Mouse (Mus musculus) c-Kit-positive CD71-positive TER-119-positive erythroid progenitor cells, embryonic 14.5 days (primary cell): ENCODE measurements around the gene Ugt1a6a.

Source experiments
- DNase-seq: peaks from one replicate; pipeline ENCODE4 v3.0.0-alpha.2; 2013; ENCODE audit warnings: low spot score

Ugt1a6a gene

GRCm38 (mm10) chr1:88250023-88250422 is 115.4 kb downstream of the Ugt1a6a start:
- DNase-seq, result no peak

DNA sequence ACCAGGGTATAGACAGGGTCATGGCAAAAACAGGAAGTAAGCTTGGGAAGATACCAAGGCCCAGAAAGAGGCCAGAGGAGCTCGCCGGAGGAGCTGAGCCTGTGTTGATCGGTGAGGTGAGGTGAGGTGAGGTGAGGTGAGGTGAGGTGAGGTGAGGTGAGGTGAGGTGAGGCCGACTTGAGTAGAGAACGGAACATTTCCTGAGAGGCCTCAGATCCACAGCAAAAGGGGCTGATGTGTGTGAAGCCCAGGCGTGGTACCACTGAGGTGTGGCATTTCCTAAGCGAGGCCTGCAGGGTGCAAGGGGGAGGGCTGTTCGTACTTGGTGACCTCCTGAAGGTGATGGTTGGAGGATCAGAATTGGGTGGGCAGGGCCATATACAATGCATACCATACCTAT is 118.5 kb downstream of the Ugt1a6a start:
- no peak for DNase-seq

DNA sequence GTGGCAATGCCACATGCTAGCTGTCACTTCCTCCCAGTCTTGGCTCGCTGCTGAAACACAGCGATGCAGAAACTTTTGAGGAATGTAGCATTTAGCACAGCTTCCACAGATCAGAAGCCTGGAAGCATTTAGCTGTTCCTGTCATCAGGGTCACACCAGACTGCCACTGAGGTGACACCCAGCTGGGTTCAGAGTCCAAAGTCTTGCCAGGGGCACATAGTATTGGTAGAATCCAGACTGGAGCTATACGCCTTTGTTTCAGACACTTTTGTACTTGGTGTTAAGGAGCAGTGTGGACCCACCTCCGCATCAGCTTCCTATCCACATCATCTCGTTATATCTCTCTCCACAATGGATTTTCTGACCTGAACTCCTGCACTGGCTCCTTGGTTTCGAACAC is 118.9 kb downstream of the Ugt1a6a start:
- DNase-seq, result no peak

DNA sequence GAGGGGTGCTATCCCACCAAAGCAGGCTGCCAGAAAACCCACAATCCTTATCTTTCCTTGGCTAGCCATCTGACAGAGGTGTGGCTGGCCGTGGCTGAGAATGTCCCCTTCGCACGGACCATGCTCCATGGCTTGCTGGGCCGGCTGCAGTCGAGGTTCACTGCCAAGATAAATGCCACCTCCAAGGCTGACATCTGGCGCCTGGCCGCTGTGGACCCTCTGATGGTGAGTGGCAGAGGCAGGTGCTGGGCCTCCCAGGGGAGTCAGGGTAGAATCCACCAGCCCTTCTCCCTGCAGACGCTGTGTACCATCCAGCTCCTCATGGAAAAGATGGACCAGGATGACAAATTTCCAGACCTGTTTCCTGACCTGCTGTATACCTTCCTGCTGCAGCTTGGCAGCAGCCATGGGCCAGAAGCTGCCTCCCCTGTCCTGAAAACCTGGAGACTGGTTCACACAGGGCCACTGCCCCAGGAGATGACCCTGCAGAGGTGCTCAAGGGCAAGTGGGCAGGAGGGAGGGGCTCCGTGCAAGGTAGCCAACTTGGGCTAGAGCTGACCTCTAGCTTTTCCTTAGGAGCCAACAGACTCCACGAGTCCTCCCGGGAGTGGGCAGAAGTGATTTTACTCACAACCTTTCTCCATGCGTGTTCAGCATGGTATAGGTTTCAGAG is 120.3 kb downstream of the Ugt1a6a start:
- no peak for DNase-seq

GRCm38 (mm10) chr1:88255466-88255857 is 120.9 kb downstream of the Ugt1a6a start:
- no peak for DNase-seq

DNA sequence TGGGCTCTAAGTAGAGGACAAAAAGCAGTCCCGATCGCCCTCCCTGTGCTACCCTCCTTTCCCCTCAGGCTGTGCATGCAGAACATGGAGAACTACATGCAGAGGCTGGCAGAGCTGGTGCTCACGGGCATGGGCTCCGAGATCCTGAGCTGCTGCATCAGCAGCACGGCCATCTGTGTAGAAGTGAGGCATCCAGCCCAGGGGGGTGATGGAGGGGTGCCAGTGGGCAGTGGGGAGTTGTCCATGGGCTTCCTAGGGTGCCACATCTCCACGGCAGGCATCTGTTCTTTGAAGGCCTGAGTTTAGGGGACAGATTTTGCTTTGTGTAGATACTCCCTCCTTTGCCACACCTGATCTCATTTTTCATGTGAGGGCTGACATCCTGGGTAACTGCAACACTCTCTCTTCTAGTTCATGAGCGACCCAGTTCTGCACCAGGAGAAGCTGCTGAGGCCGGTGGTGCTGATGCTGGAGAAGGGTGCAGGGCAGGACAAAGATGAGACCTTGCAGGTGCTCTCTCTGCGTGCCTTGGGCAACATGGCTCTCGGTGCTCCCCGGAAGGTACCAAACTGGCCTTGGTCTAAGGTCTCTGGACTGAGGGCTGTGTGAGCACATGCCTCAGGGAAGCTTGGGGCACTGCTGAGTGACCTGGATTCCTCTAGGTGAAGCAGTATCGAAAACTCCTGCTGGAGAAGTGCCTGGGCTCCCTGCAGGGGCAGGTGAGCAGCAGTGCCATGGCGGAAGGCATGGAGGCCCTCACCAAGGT is 121.6 kb downstream of the Ugt1a6a start:
- DNase-seq, result no peak

- no peak for DNase-seq
These were observed 122.5 kb downstream of the Ugt1a6a start for GRCm38 (mm10) chr1:88256886-88257663.

GRCm38 (mm10) chr1:88257681-88258080 is 123.1 kb downstream of the Ugt1a6a start:
- DNase-seq, result no peak

DNA sequence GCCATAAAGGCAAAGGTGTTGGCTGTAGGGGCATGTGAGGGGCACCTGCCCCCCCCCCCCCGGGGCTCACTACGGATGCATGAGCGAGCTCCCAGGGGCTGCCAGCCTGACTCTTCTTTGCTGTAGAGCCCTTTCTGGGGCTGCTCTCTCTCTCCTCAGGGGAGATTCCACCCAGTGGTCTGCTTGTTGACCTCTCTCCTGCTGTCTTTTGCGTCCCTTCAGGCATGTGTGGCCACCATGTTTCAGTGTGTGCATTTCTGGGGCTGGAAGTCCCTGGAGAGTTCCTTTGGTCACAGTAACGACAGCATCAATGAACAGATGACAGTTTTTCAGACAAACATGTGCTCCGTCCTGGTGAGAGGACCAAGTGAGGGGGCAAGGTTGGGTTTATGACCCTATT is 123.8 kb downstream of the Ugt1a6a start:
- DNase-seq, result no peak

DNA sequence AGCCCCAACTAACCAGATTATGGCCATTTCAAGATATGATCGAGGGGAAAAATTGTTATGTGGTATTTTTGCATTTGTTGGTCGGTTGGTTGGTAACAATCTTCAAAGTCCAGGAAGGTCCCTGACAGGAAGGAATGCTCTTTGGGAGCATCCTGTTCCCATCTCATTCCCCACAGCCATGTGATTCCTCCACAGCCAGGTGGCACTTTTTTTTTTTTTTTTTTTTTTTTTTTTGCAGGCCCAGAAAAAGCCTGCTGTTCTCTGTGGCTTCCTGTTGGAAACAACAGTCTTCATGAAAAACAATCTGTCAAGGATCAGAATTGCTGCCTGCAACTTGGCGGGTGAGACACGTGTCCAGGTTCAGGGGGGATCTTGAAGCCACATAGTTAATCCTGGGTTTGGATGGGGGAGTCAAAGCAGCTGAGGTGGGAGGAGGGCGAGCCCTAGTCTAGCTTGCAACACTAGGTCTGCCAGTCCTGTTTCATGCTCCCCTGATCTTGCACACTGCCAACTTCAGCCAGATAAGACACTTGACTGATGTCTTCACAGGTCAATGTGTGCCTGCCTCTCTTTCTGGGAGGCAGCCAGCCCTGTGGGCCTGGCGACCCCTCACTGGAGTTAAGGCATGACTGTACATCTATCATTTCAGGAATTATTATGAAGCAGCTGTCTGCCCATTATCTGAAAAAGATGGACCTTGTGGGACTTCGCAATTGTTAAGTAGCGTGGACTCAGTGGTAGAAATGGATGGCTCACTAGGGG is 124.5 kb downstream of the Ugt1a6a start:
- no peak for DNase-seq

DNA sequence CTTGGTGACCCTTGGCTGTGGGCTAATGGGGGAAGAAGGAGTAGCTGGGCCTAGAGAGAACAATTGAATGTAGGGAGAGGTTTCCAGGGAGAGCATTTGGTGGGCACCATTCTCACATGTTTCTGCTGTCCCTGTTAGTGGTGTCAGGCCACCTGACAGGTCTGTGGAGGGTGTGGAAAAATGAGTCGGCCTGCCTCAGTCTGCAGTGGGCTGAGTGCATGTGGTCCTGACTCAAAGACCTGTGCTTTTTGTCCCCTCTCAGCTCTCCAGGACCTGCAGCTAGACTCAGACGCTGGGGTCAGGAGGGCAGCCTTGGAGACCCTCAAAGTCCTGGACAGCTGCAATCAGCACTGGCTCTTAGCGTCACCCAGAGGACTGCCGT is 125.0 kb downstream of the Ugt1a6a start:
- no peak for DNase-seq

DNA sequence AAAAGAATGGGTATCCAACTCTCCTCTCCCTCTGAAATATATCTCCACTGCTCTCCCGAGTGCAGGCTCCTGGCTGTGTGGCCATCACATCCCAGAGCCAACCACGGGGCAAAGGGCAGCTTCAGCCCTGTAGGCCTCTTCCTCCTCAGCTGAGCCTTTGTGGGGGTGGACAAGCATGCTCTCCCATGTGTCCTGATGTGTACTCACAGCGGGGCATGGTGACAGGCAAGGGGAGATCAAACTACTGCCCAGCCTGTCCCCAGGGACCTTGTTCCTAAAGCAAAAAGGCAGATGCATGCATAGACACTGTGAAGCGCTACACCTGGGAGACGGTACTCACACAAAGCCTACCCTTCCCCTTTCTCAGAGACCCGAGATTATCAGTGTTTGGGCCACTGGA is 125.5 kb downstream of the Ugt1a6a start:
- DNase-seq, result no peak

- DNase-seq, result no peak
These were observed 126.2 kb downstream of the Ugt1a6a start for GRCm38 (mm10) chr1:88260604-88261377.

- DNase-seq, result no peak
These were observed 127.1 kb downstream of the Ugt1a6a start for GRCm38 (mm10) chr1:88261706-88262105.

DNA sequence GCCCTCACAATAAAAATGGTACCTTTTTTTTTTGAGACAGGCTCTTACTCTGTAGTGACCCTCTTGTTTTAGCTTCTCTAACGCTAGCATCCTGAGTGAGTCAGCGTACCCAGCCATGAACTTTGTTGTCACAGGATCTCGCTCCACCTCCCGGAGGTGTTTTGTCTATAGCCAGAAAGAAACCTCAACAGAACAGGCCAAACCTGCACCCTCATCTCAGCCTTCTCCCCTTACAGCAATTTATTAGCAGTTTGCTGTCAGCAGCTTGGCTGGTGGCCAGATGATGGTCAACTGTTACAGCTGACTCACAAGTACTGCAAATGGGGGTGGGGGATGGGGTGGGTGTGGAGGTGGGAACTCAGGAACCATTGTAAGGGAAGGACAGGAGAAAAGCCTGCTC is 127.6 kb downstream of the Ugt1a6a start:
- DNase-seq, result no peak

GRCm38 (mm10) chr1:88262961-88263360 is 128.4 kb downstream of the Ugt1a6a start:
- DNase-seq, result no peak

DNA sequence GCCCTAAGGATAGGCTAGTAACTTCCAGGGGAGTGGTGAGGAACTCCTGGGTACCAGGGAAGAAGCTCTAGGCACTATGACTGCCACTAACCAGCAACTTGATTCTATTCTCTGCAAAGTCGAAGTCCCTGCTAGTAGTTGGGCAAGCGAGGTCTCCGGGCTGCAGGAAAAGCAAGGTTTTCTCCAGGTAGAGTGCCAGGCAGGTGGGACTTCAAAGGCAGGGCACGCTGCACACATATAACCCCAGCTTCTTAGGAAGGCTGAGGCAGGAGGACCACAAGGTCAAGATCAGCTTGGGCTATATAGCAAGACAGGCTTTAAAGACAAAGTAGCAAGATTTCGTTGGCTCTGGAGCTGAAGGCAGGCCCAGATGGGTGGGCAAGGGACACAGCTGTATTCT is 129.2 kb downstream of the Ugt1a6a start:
- no peak for DNase-seq

DNA sequence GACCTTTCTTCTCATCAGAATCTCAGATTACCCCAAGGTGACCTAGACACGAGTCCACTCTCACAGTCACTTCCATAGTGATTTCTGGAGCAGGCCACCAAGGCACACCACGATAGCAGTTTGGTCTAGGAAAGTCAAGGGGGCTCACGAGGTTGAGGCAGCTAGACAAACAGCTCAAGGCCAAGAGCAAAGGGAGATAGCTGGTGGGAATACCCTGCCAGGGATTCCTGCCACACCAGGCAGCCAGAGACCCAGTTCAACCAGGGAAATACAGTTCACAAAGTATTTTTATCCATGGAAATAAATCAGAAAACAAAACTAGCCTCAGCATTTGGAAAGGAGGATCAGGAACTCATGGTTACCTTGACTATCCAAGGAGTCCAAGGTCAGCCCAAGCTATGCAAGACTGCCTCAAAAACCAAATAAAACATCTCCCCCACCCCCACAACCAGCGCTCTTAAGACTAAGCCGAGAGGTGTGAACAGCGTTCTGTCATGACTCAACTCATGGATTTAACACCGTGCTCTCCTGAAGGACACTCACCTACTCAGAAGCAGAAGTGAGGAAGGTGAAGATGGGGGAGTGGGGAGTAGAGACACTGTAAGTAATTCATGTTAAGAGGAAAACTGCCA is 129.7 kb downstream of the Ugt1a6a start:
- no peak for DNase-seq

- no peak for DNase-seq
These were observed 130.2 kb downstream of the Ugt1a6a start for GRCm38 (mm10) chr1:88264869-88265240.

DNA sequence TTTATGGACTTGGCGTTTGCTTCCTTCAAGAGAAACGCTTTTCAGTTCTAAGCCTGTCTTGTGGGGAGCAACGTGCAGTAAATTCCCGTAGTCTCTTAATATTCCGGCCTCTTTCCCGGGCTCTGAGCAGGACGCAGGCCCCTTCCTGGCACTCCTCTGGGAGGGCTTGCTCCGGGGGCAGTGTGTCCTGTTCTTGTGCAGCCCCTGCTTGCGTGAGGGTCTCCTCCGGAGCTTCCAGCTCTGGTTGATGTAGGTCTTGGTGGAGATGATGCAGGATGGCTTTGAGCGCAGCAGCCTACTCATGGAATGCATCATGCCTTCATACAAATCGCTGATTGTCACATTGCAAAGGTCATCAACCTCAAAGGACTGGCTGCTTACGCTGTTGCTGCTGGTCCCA is 131.5 kb downstream of the Ugt1a6a start:
- no peak for DNase-seq

DNA sequence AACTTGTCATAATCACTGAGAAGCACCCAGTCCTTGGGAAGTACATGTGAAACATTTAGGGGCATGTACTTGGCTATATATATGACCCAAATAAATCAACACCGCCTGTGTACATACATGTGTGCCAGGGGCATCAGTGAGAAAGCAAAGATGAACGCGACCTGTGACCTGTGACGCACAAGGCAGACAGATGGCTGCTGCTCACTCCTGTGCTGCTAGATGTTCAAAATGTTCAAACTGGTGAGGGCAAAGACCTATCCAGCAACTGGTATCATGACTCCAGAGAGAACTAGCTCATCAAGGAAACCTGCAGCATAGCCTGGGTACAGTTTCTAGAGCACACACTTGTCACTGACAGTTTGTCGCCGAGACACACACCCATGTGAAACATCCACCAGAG is 132.9 kb downstream of the Ugt1a6a start:
- DNase-seq, result no peak
